Mouse (Mus musculus) cerebellum, postnatal 10 days (tissue): ENCODE results near the gene Cnfn.
"Not testable (repeated sequence)": the region's sequence is repeated elsewhere in the genome, so short reads cannot be mapped to it uniquely, and the experiment has no call there.

Source experiments
- DNase-seq, 2 experiments: peaks; one replicate each; pipeline ENCODE4 v3.0.0; 2021; ENCODE audit warnings: mixed read lengths in 2 of 2

The Cnfn gene

GRCm38 (mm10) chr7:25369058-25369749 is at the start of gene Cnfn:
TSS of gene Cnfn (minus strand) at chr7:25369724.
- DNase-seq: peak; percentile 81

GRCm38 (mm10) chr7:25417597-25417996 is 48.1 kb upstream of the Cnfn start:
- peak; percentile 60 to 62 for DNase-seq

GRCm38 (mm10) chr7:25412833-25413441 is 43.4 kb upstream of the Cnfn start, which contains the start of gene Cxcl17:
TSS of gene Cxcl17 (minus strand) at chr7:25412886.
- no peak for DNase-seq

GRCm38 (mm10) chr7:25411861-25412260 is 42.3 kb upstream of the Cnfn start:
- no peak for DNase-seq

GRCm38 (mm10) chr7:25410969-25411615 is 41.6 kb upstream of the Cnfn start:
- DNase-seq: no peak

GRCm38 (mm10) chr7:25409114-25409760 is 39.7 kb upstream of the Cnfn start:
- DNase-seq: peak; percentile 41 to 55

- DNase-seq: no peak
These were observed 36.9 kb upstream of the Cnfn start for GRCm38 (mm10) chr7:25406468-25406867.

- DNase-seq: peak; percentile 57 to 68
These were observed 33.2 kb upstream of the Cnfn start for GRCm38 (mm10) chr7:25402671-25403101.

GRCm38 (mm10) chr7:25401986-25402385 is 32.5 kb upstream of the Cnfn start:
- no peak for DNase-seq

- no peak for DNase-seq
These were observed 32.0 kb upstream of the Cnfn start for GRCm38 (mm10) chr7:25401551-25401950.

- not testable (repeated sequence) for DNase-seq
These were observed 29.5 kb upstream of the Cnfn start for GRCm38 (mm10) chr7:25399028-25399427.

- DNase-seq: no peak
These were observed 29.1 kb upstream of the Cnfn start, which contains the start of gene Lipe for GRCm38 (mm10) chr7:25398610-25399009. TSS of gene Lipe (minus strand) at chr7:25398710.

GRCm38 (mm10) chr7:25396621-25397020 is 27.1 kb upstream of the Cnfn start:
- peak in 1 of 2 experiments; percentile 20 for DNase-seq

GRCm38 (mm10) chr7:25395558-25396521 is 26.3 kb upstream of the Cnfn start:
- DNase-seq: peak; percentile 99 to 100

- no peak for DNase-seq
These were observed 25.6 kb upstream of the Cnfn start for GRCm38 (mm10) chr7:25395186-25395557.

- peak in 1 of 2 experiments; percentile 33 for DNase-seq
These were observed 25.2 kb upstream of the Cnfn start for GRCm38 (mm10) chr7:25394754-25395153.

GRCm38 (mm10) chr7:25393451-25394210 is 24.1 kb upstream of the Cnfn start:
- DNase-seq: peak in 1 of 2 experiments; percentile 33

- DNase-seq: peak in 1 of 2 experiments; percentile 14
These were observed 23.3 kb upstream of the Cnfn start for GRCm38 (mm10) chr7:25392851-25393250.

GRCm38 (mm10) chr7:25391856-25392453 is 22.4 kb upstream of the Cnfn start:
- DNase-seq: no peak

- no peak for DNase-seq
These were observed 21.5 kb upstream of the Cnfn start for GRCm38 (mm10) chr7:25390986-25391385.
